Mouse (Mus musculus) limb, embryonic 11.5 days (tissue): ENCODE measurements at regions not wholly inside any gene's neighbourhood (a gene's known extent, or its start where the extent isn't known, plus 50 kb on each side); places are given as distances from the start of the nearest gene placed in this dataset.

Experiments
- ATAC-seq: fragments of 200-750 bp; cut with Nextera tagmentation; 2 replicates; pipeline ENCODE4 v1.8.0; 2017; ENCODE audit warnings: low read depth; ENCODE audit not compliant: insufficient number of reproducible peaks, low FRiP score, low TSS enrichment
- DNase-seq: peaks from one replicate; pipeline ENCODE4 v3.0.0-alpha.2; 2015; ENCODE audit warnings: low spot score
- H3K27ac ChIP-seq: fragments of 300-500 bp; sonication (generic); replicated peaks from 2 replicates; pipeline ENCODE4 v1.5.1; 2014; ENCODE audit warnings: low read depth, mild to moderate bottlenecking, low read length
- H3K27me3 ChIP-seq: fragments of 300-500 bp; sonication (generic); 2 replicates; pipeline ENCODE4 v1.6.1; 2014; ENCODE audit warnings: mild to moderate bottlenecking, low read length, mixed read lengths; ENCODE audit not compliant: control insufficient read depth, insufficient read depth
- H3K36me3 ChIP-seq: fragments of 300-500 bp; sonication (generic); 2 replicates; pipeline ENCODE4 v1.6.1; 2014; ENCODE audit warnings: mild to moderate bottlenecking, low read length, moderate library complexity, mixed read lengths; ENCODE audit not compliant: control insufficient read depth, insufficient read depth
- H3K4me1 ChIP-seq: fragments of 300-500 bp; sonication (generic); 2 replicates; pipeline ENCODE4 v1.6.1; 2014; ENCODE audit warnings: low read length, mixed read lengths; ENCODE audit not compliant: control insufficient read depth, insufficient read depth
- H3K4me2 ChIP-seq: fragments of 300-500 bp; sonication (generic); 2 replicates; pipeline ENCODE4 v1.6.1; 2014; ENCODE audit warnings: low read depth, mild to moderate bottlenecking, moderate library complexity; ENCODE audit not compliant: severe bottlenecking
- H3K4me3 ChIP-seq: fragments of 300-500 bp; sonication (generic); 2 replicates; pipeline ENCODE4 v1.5.1; 2014; ENCODE audit warnings: low read depth, low read length
- H3K9ac ChIP-seq: fragments of 300-500 bp; sonication (generic); 2 replicates; pipeline ENCODE4 v1.6.1; 2014; ENCODE audit warnings: mild to moderate bottlenecking, low read length
- H3K9me3 ChIP-seq: fragments of 300-500 bp; sonication (generic); 2 replicates; pipeline ENCODE4 v1.6.1; 2016; ENCODE audit warnings: low read length; ENCODE audit not compliant: control insufficient read depth
- WGBS: fragments of 180-500 bp; shearing (Covaris S2); extraction: QIAGEN DNeasy Blood & Tissue Kit; methylation state at CpG from one replicate; pipeline ENCODE4 v1.1.7; 2014; 5-methylcytosine and 5-hydroxymethylcytosine counted together

GRCm38 (mm10) chr2:9267675-9268074 is 613.4 kb upstream of the 4930412O13Rik start:
- Histone ChIP-seq H3K9me3 (no peaks in the 10 kb centered on the region), H3K9ac (no peak overlapping the region), H3K4me3 (no peak overlapping the region), H3K36me3 (no peaks in the 10 kb centered on the region), H3K27ac (no peak overlapping the region), H3K4me2 (no peak overlapping the region), H3K27me3 (no peaks in the 10 kb centered on the region), H3K4me1 (no peaks in the 10 kb centered on the region)
- ATAC-seq (no peak), DNase-seq (no peak)
- 98% methylated on average over 4 of the region's 4 CpGs for WGBS

- Histone ChIP-seq H3K4me3 (no peak overlapping the region), H3K4me2 (no peak overlapping the region), H3K27me3 (no peaks in the 10 kb centered on the region), H3K9me3 (no peaks in the 10 kb centered on the region), H3K4me1 (no peaks in the 10 kb centered on the region), H3K9ac (no peak overlapping the region), H3K27ac (no peak overlapping the region), H3K36me3 (no peaks in the 10 kb centered on the region)
- ATAC-seq (no peak), DNase-seq (no peak)
- 81% methylated on average over 2 of the region's 2 CpGs for WGBS
Measured at GRCm38 (mm10) chr2:9283441-9283840, 597.6 kb upstream of the 4930412O13Rik start.

GRCm38 (mm10) chr2:9285800-9286199 is 595.3 kb upstream of the 4930412O13Rik start:
- 71% methylated on average over 8 of the region's 8 CpGs for WGBS

GRCm38 (mm10) chr2:9287077-9287476 is 594.0 kb upstream of the 4930412O13Rik start:
- WGBS, result 85% methylated on average over 1 of the region's 1 CpGs
- H3K36me3 ChIP-seq, result no peaks in the 10 kb centered on the region
- no peak overlapping the region for H3K4me3 ChIP-seq
- no peak for DNase-seq
- H3K9me3 ChIP-seq, result no peaks in the 10 kb centered on the region
- ATAC-seq, result no peak
- no peaks in the 10 kb centered on the region for H3K4me1 ChIP-seq
- no peak overlapping the region for H3K9ac ChIP-seq
- no peak overlapping the region for H3K27ac ChIP-seq
- no peak overlapping the region for H3K4me2 ChIP-seq
- H3K27me3 ChIP-seq, result no peaks in the 10 kb centered on the region

More at GRCm38 (mm10) chr2:9285800-9286199, 595.3 kb upstream of the 4930412O13Rik start:
- Histone ChIP-seq H3K9me3 (no peaks in the 10 kb centered on the region), H3K27ac (no peak overlapping the region), H3K4me1 (no peaks in the 10 kb centered on the region), H3K27me3 (no peaks in the 10 kb centered on the region), H3K4me2 (no peak overlapping the region), H3K9ac (no peak overlapping the region), H3K4me3 (no peak overlapping the region), H3K36me3 (no peaks in the 10 kb centered on the region)
- DNase-seq (no peak), ATAC-seq (no peak)

GRCm38 (mm10) chr2:9287623-9288022 is 593.4 kb upstream of the 4930412O13Rik start:
- H3K36me3 ChIP-seq, result no peaks in the 10 kb centered on the region
- 55% methylated on average over 6 of the region's 6 CpGs for WGBS
- no peak overlapping the region for H3K27ac ChIP-seq
- no peaks in the 10 kb centered on the region for H3K4me1 ChIP-seq
- H3K27me3 ChIP-seq, result no peaks in the 10 kb centered on the region
- no peak overlapping the region for H3K4me3 ChIP-seq
- H3K9me3 ChIP-seq, result no peaks in the 10 kb centered on the region
- ATAC-seq (no peak), DNase-seq (no peak)
- no peak overlapping the region for H3K9ac ChIP-seq
- H3K4me2 ChIP-seq, result no peak overlapping the region

- 57% methylated on average over 16 of the region's 16 CpGs for WGBS
- H3K36me3 ChIP-seq, result no peaks in the 10 kb centered on the region
- H3K4me3 ChIP-seq, result no peak overlapping the region
- DNase-seq, result no peak
- H3K9me3 ChIP-seq, result no peaks in the 10 kb centered on the region
- H3K4me1 ChIP-seq, result no peaks in the 10 kb centered on the region
- no peak overlapping the region for H3K4me2 ChIP-seq
- H3K27me3 ChIP-seq, result no peaks in the 10 kb centered on the region
- H3K9ac ChIP-seq, result no peak overlapping the region
- ATAC-seq, result no peak
- no peak overlapping the region for H3K27ac ChIP-seq
Measured at GRCm38 (mm10) chr2:9331630-9332352, 549.3 kb upstream of the 4930412O13Rik start.

GRCm38 (mm10) chr2:9348982-9349381 is 532.1 kb upstream of the 4930412O13Rik start:
- H3K4me2 ChIP-seq, result no peak overlapping the region
- WGBS, result 62% methylated on average over 4 of the region's 4 CpGs
- no peak overlapping the region for H3K9ac ChIP-seq
- H3K27ac ChIP-seq, result no peak overlapping the region
- ATAC-seq (no peak), DNase-seq (no peak)
- no peak overlapping the region for H3K4me3 ChIP-seq
- H3K4me1 ChIP-seq, result no peaks in the 10 kb centered on the region
- H3K36me3 ChIP-seq, result no peaks in the 10 kb centered on the region
- H3K9me3 ChIP-seq, result no peaks in the 10 kb centered on the region
- H3K27me3 ChIP-seq, result no peaks in the 10 kb centered on the region

GRCm38 (mm10) chr2:9349994-9350393 is 531.1 kb upstream of the 4930412O13Rik start:
- DNase-seq (no peak), ATAC-seq (no peak)
- Histone ChIP-seq H3K4me1 (no peaks in the 10 kb centered on the region), H3K4me3 (no peak overlapping the region), H3K27ac (no peak overlapping the region), H3K9me3 (no peaks in the 10 kb centered on the region), H3K36me3 (no peaks in the 10 kb centered on the region), H3K27me3 (no peaks in the 10 kb centered on the region), H3K9ac (no peak overlapping the region), H3K4me2 (no peak overlapping the region)
- 36% methylated on average over 1 of the region's 1 CpGs for WGBS

DNA sequence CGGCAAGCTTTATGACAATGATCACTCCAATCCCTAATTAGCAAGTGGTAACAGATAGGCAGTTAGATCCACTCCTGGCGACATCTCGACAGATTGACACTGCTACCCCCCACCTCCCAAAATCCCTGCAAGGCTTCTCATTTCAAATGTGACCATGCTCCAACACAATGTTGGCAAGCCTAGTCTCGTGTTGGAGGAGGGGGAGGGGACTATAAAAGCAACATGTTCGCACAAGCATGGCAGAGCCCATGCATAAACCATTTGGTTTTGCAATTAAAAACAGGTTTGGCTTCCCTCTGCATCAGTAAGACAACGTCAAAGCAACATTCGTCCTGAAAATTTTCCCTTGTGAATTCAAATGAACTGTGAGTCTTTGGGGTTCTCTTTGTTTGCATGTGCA is 528.9 kb upstream of the 4930412O13Rik start:
- Histone ChIP-seq H3K9me3 (no peaks in the 10 kb centered on the region), H3K27me3 (no peaks in the 10 kb centered on the region), H3K27ac (no peak overlapping the region), H3K9ac (no peak overlapping the region), H3K4me2 (no peak overlapping the region), H3K4me1 (no peaks in the 10 kb centered on the region), H3K4me3 (no peak overlapping the region), H3K36me3 (no peaks in the 10 kb centered on the region)
- WGBS, result 24% methylated on average over 7 of the region's 7 CpGs
- DNase-seq, result peak; percentile 30
- ATAC-seq, result no peak
